Mouse (Mus musculus) ovary, postnatal 10 days (tissue): ENCODE data around the gene Cdc25a.

Experiments
- DNase-seq: peaks from one replicate; pipeline ENCODE4 v3.0.0; 2022; ENCODE audit warnings: low spot score

Cdc25a gene

DNA sequence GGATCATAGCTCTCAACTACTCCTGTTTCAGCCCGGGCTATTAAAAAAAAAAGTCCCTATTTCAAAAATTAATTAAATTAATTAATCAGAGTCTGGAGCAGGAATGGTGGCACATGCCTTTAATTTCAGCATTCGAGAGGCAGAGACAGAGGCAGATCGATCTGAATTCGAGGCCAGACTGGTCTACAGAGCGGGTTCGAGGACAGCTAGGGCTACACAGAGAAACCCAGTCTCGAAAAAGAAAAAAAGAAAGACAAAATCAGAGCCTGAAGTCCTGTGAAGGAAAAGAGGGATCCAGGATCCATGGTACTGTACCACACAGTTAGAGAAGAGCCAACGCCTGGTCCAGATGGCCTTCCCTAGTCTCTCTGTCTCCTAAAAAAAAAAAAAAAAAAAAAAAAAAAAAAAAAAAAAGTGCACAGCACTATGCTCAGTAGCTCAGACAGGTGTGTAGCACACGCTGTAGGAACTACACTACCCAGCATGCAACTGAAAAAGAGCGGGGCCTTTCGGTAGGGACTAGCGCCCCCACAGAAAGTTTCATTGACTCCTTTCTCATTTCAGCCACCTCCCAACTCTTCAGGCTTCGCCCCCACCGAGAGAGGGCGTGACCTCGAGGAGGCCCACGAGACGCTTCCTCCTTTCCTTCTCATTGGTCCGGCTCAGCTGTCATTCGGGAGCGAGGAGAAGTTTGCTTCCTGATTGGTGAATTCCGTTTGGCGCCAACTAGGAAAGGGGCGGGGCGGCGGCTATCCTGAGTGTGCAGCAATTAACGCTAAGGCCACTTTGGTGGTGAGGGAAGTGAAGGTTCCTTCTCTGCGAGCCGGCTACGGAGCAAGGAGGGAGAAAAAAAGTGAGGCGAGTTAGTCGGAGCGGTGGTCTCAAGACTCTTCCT, at the start of gene Cdc25a:
TSS of gene Cdc25a (plus strand) at position 783 of the 895 bp plus-strand sequence.
- DNase-seq: peak; percentile 89

DNA sequence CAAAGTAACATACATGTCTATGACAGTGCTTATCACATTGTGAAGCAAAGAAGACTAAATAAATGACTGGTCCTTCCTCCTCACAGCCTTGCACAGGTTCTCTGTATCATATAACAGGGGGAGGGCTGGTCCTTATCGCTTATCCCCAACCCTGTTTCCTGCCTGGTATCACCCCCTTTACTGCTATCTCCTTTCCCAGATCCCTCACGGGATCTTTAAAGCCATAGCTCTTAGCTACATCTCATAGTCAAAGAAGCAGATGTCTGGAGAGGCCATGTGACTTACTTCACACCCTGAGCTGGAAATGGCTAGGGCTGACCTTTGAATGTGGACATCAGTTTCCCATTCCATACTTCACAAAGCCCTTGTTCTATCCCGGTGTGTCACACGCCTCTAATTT, 49.6 kb upstream of the Cdc25a start:
- DNase-seq: no peak

DNA sequence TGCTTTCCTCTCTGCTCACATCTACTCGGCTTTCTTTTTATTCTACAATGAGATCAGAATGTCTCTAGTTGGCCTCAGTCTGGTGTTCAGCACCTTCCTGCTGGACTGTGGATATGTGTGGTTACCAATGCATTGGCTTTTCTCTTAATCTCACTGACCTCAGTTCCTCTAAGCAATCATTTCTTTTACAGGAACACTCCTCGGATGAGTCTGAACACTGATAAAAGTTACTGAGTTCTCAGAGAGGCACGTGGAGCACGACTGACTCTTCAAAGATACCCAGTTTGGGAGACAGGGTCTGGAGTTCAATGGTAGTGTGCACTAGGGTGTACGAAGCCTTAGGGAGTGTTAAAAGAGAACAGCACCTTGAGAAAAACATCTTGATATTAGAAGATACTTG, 49.2 kb upstream of the Cdc25a start:
- DNase-seq: no peak

DNA sequence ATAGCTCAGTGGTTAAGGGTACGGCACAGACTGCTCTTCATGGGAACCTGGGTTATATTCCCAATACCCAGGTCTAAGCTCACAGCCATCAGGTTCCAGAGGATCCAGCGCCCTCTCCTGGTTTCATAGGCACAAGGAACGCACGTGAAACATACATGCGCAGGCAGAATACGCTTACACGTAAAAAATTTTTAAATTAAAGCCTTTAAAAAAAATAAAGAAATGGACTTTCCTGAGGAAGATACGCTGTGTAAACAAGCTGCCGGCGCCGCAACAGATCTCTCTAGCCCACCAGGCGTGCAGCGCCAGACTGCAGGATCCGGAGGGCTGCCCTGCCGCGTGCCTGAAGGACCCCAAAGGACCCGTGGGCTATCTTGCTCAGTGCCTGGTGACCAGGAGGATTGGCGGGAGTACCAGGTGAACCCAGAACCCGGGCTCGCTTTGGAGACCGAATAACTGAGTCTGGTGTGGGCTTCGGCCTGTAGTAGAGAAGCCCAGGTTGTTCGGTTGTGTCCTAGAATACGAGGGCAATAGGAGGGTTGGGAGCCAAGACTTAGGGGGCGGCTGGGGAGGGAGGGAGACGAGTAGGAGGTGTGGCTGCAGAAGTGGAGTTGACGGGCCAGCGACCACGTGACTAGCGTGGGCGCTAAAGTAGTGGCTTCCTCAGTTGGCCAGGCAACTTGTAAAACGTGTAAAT, 42.8 kb upstream of the Cdc25a start, which contains the start of gene Nme6:
TSS of gene Nme6 (plus strand) at position 359 of the 697 bp plus-strand sequence.
- peak; percentile 84 for DNase-seq

DNA sequence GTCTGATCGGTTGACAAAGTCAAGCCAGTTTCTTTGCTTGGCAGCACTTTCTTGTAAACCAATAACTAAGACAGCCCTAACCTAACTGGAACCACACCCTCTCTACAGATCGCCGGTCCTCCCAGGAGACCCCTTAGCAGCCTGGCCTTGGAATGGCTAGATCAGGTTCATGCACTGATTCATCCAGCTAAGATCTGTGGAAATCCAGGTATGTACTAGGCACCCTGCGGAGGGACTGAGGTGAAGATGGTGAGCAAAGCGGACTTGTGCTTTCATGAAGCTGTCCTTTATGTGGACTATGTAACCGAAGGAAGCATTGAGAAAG, 42.3 kb upstream of the Cdc25a start:
- DNase-seq: no peak

DNA sequence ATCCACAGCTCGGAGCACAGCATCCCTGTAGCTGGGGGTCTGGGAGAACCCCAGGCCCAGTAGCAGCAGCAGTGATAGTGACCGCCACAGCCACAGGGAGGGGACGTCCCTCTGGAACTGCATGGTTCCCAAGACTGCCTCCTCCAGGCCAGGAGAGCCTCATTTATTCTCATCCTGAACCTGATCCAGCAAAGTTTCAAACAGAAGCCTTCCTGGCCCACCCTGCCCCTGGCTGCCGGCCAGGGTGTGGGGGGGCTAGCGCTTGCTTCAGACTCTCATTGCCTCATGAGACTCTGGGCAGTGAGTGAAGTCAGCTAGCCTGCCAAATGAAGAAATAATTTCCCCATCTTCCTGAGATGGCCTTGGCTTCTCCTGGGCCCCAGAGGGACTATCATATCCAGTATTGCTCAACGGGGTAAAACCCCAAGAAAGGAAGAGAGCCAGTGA, 26.0 kb upstream of the Cdc25a start, which contains the start of gene Camp:
TSS of gene Camp (minus strand) at position 306 of the 447 bp plus-strand sequence.
- DNase-seq: peak; percentile 34

DNA sequence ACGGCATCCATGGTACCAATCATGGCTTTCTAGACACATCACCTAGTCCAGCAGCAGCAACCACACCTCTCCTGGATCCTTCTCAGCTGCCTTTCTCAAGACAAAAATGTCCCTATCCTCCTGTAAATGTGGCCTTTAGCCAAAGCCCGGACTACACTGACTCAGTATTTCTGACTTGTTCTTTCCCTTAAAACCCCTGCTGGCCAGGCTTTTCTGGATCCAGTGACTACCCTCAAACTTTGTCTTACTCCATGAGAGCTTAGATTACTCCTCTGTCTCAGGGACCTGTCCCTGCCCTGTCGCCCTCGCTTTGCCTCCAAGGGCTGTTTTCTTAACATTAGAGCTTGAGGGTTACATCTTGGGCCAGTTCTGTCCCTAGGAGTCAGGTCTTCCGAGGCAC, 25.3 kb upstream of the Cdc25a start:
- DNase-seq: no peak

DNA sequence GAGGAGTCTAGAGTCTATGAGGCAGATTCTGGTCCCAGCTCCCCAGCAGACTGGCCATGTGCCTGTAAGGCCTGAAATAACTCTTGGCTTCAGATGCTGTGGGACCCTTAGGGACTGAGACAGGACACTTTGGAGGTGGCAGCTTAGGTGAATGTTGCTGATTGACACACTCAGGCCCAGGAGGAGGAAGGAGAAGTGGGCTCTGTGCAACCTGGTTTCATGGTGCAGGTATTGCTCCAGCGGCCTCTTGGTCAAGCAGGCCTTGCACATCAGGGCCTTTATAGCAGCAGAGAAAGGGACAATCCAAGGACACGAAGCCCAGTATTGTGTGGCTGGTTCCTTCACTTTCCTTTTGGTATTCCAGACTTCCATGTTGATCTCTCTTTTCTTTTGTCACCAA, 21.0 kb upstream of the Cdc25a start:
- no peak for DNase-seq

DNA sequence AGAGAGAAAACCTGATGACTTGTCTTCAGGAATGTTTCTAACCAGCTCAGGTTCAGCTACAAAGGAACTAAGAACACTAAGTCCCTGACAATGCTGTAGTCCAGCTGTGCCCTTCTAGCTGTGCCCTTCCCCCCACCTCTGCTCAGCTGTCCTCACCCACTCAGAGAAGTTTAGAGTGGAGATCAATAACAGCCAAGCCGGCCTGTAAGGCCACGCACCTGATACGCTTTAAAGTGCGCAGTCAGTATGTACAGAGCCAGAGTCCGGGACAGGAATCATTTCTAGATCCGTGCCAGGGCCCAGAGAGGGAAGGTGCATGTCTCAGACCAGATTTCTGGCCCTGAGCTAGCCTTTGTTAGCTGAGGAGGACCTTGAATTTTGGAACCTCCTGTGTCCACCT, 19.4 kb upstream of the Cdc25a start:
- no peak for DNase-seq

DNA sequence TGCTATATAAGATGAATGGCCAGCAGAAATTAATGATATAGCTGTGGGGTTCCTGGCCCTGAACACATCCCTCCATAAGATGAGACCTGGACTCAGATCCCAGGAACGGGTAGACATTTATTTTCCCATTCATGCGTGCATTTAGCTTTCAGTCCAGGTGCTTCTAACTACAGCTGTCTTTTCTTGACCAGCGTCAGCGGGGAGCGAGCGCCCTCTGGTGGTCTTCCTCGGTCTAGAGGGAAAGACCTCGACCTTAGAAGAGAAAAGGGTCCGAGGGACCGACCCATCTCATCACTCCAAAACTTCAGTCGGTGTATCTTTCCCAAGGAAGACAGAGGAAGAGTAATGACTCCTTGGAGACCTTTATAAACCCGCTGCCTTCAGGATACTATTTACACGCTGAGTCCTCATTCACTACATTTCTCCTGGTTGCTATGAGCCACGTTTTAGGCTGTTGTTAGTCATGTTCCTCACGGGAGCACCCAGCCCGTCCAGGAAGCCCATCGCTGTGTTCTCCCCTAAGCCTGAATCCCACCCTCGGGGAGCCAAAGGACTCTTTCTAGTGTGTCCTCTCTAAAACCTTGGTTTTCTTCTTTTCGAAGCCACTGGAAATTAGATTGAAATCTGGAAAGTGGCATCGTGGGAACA, 12.9 kb upstream of the Cdc25a start:
- peak; percentile 69 for DNase-seq

DNA sequence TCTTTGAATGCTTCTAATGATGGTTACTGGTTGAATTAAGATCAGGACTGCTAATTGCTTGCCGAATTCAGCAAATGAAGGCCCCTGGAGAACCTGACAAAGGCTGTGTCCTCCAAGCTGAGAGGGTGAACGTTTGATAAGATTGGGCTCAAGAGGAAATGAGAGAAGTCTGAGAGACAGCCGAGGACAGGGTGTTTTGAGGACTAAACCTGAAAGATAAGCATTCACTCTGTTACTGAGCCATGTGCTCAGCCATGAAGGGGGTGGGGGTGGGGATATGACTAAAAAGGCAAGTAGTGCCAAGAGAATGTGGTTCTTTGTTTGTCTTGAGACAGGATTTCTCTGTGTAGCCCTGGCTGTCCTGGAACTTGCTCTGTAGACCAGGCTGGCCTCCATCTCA, 12.3 kb upstream of the Cdc25a start:
- DNase-seq: no peak

DNA sequence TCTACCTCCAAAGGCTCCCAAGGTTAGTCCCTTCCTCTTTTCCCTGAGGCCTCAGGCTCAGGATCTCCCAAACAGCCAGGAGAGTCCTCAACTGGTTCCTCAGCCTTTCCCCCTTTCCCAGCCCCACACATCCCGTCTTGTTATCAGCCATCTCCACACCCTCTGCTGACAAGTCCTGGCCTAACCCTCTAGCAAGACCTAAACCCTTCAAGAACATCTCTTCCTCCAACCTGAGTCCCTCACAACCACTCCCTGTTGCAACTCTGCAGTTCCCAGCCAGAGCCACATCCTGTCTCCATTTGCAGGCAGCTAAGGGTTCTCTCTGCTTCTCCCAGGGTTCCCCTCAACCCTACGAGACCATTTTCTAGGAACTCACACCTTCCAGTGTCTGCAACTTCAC, 9.2 kb upstream of the Cdc25a start:
- DNase-seq: no peak

DNA sequence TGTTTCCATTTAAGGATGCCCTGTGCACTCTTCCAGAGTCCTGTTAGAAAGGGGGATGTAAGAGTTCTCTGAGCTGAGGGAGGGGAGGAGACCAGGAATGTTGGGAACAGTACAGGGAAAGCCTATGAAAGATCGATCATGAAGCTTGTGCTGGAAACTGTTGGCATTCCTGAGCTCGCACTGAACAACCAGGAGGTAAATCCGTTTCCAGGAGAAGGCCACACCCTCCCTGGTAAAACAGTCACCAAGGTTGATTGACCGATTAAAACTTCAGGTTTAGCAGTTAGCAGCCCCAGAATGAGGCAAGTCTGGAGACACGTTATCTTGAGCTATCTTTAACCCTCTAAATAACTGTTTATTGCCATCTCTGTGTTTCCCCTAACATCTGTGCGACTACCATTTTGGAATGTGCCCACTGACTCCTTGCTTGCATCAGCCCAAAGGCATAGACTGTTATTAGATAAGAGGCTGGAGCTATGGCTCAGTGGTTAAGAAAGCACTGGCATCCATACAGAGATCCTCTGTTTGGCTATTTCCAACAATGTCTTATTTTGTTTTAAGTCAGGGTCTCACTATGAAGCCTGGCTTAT, 4.3 kb upstream of the Cdc25a start:
- no peak for DNase-seq

DNA sequence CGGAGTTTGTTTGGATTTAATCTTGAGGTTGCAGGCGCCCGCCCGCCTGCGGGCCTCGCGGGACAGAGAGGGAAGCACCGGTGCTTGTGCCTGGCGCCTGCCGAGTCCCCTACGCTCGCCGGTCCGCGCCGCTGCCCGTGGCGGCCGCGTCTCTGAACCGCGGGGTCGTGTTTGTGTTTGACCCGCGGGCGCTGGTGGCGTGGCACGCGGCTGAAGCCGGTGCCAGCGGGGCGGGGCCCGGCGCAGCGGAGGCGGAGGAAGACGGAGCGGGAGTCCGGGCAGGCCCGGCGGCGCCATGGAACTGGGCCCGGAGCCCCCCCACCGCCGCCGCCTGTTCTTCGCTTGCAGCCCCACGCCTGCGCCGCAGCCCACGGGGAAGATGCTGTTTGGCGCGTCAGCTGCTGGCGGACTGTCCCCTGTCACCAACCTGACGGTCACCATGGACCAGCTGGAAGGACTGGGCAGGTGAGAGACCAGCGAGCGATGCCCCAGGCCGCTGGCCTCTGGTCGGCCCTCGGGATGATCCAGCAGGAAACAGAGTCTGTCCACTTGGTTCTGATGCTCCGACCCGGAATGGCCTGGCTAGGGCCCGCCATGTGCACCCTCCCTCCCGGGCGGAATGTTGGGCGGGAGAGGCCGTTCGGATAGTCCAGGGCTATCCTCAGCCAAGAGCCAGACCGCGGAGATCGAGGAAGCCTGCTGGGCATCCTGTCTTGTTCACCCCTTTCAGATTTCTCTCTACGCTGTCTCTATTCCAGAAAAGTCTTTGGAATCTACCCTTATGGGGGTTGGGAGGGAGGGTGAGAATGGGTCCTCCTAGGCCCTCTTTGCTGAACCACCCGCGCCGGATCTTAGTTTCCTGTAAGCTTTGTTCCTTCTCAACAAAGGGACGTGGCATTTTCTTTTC, 569 bp downstream of the Cdc25a start:
- DNase-seq: no peak

DNA sequence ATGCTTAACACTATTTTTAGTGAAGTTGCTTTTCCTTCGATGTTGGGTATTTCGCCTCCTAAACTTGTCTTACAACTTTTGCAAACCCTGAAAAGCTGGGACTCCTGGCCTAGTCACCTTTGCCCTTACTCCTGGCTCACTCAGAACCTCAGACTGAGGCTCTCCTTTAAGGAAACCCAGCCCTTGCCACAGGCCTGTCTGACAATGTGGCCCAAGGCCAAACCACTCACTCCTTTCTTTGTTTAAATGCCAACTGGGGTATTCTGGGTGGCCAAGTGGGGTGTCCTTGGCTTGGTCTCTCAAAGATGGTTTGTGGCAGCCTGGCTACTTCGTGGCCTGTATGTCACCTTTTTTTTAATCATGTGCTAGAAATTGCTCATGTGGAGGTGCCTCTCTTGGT, 1.4 kb downstream of the Cdc25a start:
- no peak for DNase-seq

DNA sequence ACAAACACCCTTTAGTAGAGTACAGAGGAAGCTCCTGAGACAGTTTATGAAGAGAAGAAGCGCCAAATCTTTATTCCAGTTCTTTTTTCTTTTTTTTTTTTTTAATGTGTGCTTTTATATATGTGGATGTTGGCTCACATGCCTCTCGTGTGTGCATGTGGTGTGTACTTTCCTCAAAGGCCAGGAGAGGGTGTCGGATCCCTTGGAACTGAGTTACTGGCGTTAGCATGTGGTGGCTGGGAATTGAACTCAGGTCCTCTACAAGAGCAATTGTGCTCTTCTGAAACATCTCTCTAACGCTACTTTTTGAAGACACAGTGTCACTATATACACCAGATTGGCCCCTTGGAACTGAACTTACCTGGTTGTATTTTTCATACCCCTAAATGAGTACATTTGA, 2.3 kb downstream of the Cdc25a start:
- no peak for DNase-seq

DNA sequence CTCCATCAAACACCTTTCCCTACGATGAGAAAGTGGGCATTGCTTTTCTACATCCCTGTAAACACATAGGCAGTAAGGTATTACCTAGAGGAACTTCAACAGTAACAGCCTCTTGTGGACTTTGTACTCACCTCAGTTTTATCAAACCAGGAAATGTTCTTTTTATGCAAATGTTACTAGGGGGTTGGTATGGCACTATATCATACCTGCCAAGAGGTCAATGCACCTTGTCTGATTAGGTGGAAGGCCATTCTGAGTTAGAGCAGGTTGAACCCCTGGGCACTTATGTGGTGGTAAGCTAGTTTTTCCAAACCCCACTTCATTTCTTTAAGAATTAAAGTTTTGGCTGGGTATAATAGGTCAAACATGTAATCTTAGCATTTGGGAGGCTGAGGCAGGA, 3.9 kb downstream of the Cdc25a start:
- no peak for DNase-seq

DNA sequence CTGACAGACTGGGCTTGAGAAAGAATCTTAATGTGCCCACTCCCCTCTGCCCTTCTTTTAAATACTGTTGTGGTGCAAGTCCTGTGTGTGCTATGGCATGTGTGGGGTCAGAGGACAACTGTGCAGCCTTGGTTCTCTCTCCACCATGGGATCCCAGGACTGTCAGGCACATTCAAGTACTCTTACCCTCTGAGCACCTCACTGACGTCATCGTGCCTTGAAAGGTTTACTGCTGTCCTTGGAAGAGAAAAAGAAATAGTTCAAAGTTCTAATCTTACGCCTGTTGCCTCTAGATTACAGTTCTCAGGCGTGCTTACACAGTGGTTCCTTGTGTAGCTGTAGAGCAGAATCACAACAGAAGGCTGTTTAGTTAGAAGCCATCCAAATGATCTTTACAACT, 10.9 kb downstream of the Cdc25a start:
- DNase-seq: no peak

DNA sequence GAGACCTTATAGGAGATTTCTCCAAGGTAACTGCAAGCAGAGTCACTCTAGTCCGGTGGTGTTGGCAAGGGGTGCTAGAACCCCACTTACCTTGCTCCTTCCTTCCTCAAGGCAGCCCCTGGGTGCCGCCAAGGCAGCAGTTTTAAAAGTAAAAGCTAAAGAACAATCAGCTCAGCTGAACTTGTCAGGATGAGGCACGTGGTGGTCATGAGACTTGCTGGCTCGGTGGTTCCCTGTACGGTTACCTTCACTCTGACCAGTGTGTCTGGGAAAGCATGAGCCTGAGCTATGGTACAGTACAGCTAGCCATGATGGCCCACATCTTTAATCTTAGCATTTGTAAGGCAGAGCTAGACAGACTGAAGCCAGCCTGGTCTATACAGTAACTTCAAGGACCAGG, 11.9 kb downstream of the Cdc25a start:
- DNase-seq: no peak

DNA sequence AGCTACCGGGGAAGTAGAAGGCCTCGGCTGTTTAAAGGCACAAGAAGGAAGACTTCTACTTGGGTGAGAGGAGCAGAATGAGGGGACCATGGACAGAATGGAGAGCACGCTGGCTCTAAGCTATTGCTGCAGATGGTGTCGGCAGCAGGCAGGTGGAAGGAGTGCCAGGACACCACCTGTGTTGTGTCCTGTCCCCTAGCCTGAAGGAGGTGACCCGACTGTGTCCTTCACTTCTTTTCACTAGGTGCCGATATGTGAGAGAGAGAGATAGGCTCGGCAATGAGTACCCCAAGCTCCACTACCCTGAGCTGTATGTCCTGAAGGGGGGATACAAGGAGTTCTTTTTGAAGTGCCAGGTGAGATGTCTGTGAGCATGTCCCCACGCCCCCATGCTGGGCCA, 16.1 kb downstream of the Cdc25a start:
- DNase-seq: no peak

DNA sequence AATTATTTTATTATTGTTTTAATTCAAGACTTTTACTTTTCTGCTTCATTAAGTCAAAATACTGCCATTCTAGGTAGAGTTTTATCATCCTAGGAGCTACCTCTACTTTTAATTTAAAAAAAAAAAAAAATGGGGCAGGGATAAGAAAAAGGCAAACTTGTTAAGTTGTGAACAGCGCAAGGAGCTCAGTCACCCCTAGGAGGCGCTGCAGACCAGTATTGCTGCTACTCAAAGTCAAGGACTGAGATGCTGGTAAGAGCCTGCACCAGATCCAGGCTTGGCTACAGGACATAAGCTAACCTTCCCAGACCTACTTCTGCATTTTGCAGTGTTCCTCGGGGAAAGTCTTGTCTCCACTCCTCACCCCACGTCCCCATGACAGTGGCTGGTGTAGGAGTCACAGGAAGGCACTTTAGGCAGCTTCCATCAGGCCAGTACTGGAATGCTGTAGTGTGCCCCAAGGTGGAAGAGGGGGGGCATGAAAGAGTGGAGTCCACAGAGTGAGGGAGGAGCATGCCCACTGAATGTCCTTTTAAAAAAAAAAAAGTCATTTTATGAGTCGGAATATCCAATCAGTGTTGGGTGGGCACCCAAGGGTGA, 17.4 kb downstream of the Cdc25a start:
- DNase-seq: no peak
